Mouse (Mus musculus) G1E-ER4 (cell line): ENCODE data around the gene Ppm1e. TPM values are rescaled to one million over a fixed set of nuclear protein-coding genes. Genes with fewer than 3 reads are reported as not detected.

Experiments used
- GATA1 ChIP-seq: IDR thresholded peaks from one replicate; pipeline ENCODE4 v1.8.0; 2012; ENCODE audit warnings: low read length, inconsistent platforms
- polyA plus RNA-seq: library from polyadenylated mRNA; stranded (reverse); fragments of >175 nt; gene quantifications from 2 replicates; pipeline ENCODE4 v1.2.3, GENCODE M21; 2012

Ppm1e gene
- polyA plus RNA-seq, 1 experiment = not detected

DNA sequence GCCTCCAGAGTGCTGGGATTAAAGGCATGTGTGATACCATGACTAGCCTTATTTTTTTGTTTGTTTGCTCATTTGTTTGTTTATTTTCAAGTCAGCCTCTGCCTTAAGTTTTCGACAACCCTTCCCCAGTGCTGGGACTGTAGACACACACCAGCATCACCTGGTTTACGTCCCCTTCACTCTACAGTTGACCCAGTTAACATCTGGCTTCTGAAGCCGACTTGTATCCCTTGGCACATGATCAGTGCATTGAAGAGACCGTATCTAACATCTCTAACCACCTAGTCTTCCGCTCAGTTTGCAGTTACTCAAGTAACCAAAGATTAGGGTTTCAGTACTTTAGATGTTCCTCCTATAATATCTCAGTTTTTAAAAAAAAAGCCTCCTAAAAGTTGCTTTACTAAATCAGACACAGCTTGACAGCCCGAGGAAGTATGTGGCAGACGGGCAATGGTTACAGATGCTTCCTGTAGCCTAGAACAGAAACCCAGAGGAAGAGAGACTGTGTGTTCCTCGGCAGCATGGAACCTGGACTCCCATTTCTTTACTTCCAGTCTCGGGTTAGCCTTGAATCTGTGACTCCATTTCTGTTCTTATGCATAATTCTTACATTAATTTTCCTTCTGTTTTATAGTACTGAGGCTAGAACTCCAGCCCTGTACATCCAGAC lies 113.5 kb downstream of the Ppm1e start:
- no peak for TF ChIP-seq GATA1

DNA sequence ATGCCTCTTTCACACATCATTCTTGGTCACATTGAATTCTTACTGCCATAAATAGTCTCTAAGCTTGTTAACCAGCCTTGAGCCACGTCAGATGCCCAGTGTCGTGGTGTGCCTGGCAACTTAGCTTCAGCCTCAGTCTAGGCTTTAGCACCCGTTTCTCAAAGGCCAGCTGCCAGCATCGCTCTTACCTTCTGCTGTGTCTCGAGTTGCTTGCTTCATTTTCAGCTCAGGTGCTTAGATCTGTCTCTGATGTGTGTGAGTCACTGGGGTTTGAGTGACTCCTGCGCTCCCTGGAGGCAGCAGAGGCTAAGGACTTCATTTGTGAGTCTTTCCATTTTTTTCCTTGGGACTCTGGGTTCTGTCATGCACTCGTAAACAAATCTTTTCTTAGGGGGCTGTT lies 117.6 kb downstream of the Ppm1e start:
- no peak for TF ChIP-seq GATA1

DNA sequence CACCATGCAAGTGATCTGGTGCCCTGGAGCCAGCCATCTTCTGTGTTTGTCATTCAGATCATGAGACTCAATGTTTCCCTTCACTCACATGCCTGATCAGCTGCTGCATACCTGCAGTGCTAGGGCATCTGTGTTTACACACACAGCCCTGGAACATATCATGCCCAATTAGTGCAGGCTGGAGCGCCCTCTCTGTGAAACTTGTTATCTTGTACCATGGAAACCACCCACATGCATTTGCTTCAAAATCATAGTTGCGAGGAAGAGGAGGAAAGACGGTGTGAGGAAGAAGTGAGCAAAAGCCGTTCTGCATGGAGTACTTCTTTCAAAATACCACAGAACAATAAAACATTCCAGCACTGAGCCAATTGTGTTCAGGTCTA lies 118.0 kb downstream of the Ppm1e start:
- no peak for TF ChIP-seq GATA1

DNA sequence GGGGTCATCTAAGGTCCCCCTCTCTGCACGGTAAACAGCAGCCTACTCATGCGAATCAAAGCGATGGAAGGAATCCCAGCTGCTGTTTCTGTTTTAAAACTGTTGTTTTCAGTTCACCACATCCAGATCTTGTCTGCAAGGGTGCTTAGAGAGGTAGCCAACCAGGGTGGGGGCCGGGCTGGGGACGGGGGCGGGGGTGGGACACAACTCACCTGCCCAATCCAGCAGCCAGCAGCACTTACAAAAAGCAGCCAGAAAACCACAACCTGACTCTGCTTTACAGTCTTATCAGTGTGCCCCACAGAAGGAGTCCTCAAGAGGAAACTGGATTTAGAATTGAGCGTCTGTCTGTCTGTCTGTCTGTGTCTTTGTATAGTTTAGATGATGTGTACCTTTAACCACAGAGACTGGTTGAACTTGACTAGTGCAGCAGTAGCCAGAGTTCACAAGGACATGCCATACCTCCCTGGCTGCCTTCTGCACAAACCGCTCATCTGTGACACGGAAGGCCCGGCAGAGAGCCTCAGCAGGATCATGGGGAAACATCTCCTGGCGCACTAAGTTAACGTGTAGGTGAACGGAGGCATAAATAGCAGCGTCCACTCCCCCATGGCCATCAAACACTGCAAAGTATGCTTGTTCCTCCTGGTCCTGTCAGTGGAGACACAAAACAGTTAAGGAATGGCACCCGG lies 118.5 kb downstream of the Ppm1e start:
- TF ChIP-seq GATA1 = no peak

DNA sequence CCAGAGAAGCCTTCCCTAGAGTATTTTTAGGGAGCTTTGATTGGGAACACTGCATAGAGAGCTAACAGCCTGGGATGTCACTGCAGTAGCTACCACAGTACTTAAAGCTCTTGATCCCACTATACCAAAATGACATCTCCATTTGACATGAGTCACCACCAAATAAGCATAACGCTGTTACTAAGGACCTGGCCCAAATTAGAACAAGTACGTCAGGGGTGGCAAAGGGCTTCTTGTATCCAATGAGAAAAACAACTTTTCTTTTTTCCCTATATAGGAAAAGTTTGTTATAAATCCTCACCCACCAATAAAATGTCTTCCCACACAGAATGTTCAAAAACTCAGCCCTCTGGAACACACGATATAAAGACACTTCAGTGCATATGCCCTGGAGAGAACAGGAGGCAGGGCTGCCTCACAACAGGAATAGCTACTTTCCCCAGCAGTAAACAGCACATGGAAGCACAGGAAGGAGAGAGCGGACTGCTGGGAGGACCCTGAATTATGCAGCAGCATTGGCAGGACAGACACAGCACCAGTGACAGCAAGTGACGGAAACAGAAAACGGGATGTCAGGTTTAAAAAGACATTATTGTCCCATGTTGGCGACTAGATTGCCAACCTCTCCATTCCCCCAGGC lies 119.8 kb downstream of the Ppm1e start:
- no peak for TF ChIP-seq GATA1

DNA sequence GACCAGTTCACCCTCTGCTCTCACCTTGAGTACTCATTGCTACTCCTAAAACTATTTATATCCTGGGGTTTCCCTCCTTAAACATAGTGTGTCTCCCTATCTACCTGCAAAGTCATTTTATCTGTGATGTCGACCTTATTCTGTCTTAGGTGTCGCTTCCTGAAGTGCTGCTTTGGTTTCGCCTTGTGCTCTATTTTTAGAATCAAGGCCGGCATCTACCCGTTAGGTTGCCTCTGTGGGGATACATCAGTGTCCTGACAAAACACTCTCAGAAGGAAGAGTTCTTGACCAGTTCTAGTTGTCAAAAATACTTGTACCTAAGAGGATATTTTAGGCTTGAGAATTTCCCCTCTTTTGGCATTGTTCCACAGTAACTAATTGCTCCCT lies 123.3 kb downstream of the Ppm1e start:
- TF ChIP-seq GATA1 = no peak

DNA sequence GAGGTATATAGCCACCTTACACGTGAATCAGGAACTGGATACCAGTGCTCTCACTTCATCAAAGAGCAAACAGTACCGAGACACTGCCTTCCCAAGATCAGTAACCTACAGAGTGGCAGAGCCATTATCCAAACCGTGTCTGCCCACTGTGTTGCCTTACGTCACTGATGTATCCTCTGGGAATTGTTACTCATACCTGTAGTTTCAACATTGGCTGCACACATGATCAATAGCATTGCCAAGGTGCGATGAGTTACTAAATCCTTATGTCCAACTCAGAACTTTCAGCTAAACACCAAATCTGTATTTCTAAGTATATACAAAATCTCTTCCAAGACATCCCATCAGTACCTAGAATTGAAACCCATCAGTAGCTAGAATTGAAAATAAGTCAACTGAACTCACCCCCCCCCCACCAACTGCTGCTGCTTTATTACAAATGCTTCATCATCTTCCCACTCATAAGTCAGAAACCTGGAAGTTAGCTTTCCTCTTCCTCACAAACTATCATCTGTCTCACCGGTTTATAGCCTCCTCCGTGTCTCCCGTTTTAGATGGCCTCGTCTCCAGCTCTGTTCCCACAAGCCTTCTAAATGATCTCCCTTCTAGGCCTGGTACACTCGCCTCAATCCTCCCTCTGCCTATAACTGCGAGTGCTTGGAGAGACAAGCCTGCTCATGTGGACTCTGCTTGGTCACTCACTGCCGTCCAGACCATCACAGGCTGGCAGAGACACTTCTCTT lies 123.9 kb downstream of the Ppm1e start:
- TF ChIP-seq GATA1 = no peak

DNA sequence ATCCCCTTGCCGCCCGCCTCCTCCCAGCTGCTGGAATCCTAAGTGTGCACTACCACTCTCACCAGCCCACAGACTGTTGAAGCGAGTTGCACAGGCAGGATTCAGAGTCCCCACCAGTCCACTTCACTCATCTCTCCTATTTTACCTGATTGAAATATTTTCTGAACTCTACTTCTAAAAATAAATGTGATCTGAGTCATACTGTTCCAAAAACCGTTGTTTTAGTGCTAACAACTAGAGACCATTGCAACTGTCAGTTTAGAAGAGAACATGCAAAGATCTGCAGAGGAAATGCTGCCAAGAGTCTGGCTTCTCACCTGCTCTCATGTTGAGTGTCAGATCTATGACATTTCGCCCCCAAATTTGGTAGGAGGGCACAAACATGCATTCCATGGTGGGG lies 125.4 kb downstream of the Ppm1e start:
- TF ChIP-seq GATA1 = no peak

DNA sequence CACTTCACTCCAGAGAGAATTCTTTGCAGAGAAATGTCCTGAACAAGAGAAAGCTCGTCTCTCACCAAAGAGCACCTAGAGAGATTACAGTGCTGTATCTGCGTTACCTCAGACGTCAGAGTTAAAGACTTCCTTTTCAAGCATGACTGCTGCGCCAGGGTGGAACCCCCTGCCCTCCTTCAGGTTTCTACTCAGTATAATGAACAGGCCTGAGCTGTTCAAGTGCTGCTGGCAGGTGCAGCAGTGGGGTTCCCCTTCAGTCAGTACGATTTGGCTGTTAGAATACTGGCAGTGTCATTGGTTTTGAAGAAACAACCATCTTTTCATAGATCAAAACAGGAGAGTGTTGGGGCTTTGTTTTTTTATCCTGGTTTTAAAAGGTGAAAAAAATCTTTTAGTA lies 131.8 kb downstream of the Ppm1e start:
- TF ChIP-seq GATA1 = no peak

DNA sequence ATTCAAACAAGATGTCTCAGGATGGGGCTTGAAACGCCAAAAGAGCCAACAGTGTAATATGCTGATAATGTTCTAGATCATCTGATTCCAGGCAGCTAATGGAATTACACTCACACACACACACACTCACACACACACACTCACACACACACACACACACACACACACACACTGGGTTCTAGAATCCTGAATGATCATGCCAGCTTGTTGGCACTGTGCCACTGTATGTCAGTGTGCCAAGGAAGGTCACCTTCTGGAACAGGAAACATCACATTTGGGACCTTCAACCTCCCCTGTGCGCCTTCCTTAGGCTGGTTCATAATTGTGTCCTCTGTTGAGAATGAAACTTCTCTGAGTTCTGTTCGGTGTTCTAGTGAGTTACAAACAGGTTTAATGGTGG lies 136.1 kb downstream of the Ppm1e start:
- TF ChIP-seq GATA1 = no peak

DNA sequence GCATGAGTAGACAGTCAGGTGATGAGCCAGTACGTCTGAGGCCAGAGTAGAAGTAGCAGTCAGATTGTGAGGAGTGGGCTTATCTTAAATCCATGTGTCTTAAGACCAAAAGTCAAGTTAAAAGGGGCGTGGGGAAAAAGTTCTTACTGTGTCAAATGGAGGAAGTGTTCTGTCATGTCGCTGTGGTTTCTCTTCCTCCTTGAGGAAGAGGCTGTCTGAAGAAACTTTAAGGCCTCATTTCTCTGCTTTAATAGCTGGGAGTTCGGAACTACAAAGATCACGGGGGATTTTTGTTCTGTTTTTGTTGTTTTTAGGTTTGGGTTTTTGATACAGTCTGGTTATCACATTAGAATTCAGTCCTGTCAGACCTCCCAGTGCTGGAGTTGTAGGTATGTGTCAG lies 146.5 kb downstream of the Ppm1e start:
- TF ChIP-seq GATA1 = no peak

Other genes with a start within 250 kb of the Ppm1e start
- 0.28 and 0.79 TPM in 2 replicates for gene Ska2, start 249.8 kb downstream of the Ppm1e start, polyA plus RNA-seq
- gene Trim37, start 231.9 kb downstream of the Ppm1e start, polyA plus RNA-seq = 16.4 and 17.9 TPM in 2 replicates
- gene Rad51c, start 45.9 kb upstream of the Ppm1e start, polyA plus RNA-seq = 0.78 and 1.1 TPM in 2 replicates
- not detected in 2 replicates for gene Tex14, start 46.0 kb upstream of the Ppm1e start, polyA plus RNA-seq
- not detected in 2 replicates for gene Gm11492, start 207.6 kb upstream of the Ppm1e start, polyA plus RNA-seq
- 1.4 and 2.3 TPM in 2 replicates for gene Sept4, start 209.9 kb upstream of the Ppm1e start, polyA plus RNA-seq
- gene Mtmr4, start 233.1 kb upstream of the Ppm1e start, polyA plus RNA-seq = 12.5 and 13.3 TPM in 2 replicates